Mouse (Mus musculus) liver, adult 2 months (tissue): Measurements from ENCODE around the gene Olfr735. TPM values are rescaled to one million over a fixed set of nuclear protein-coding genes. Genes with fewer than 3 reads are reported as not detected.

Experiments
- DNase-seq: peaks from one replicate; pipeline ENCODE4 v3.0.0-alpha.2; 2011; ENCODE audit warnings: low read depth, low spot score; ENCODE audit errors: extremely low read depth
- H3K27ac ChIP-seq: fragments of 200-500 bp; replicated peaks from 2 replicates; pipeline ENCODE4 v1.5.1; 2012; ENCODE audit warnings: low read depth, mild to moderate bottlenecking, control low read depth, inconsistent platforms, low read length; ENCODE audit not compliant: insufficient read depth
- H3K27me3 ChIP-seq: fragments of 200-500 bp; 2 replicates; pipeline ENCODE4 v1.6.1; 2012; ENCODE audit warnings: mild to moderate bottlenecking, moderate library complexity, low read length, inconsistent platforms; ENCODE audit not compliant: control insufficient read depth, insufficient read depth
- H3K36me3 ChIP-seq: fragments of 200-500 bp; 2 replicates; pipeline ENCODE4 v1.6.1; 2012; ENCODE audit warnings: low read length, inconsistent platforms; ENCODE audit not compliant: control insufficient read depth, insufficient read depth
- H3K4me1 ChIP-seq: fragments of 200-500 bp; 2 replicates; pipeline ENCODE4 v1.6.1; 2011; ENCODE audit warnings: low read length; ENCODE audit not compliant: control insufficient read depth, insufficient read depth
- H3K4me3 ChIP-seq: fragments of 200-500 bp; 2 replicates; pipeline ENCODE4 v1.5.1; 2011; ENCODE audit warnings: low read depth, mild to moderate bottlenecking, control low read depth, low read length, moderate library complexity; ENCODE audit not compliant: insufficient read depth
- H3K79me2 ChIP-seq: fragments of 200-500 bp; 2 replicates; pipeline ENCODE4 v1.6.1; 2012; ENCODE audit warnings: inconsistent platforms, mild to moderate bottlenecking, low read length, moderate library complexity; ENCODE audit not compliant: control insufficient read depth, insufficient read depth
- H3K9ac ChIP-seq: fragments of 200-500 bp; 2 replicates; pipeline ENCODE4 v1.6.1; 2012; ENCODE audit warnings: low read depth, mild to moderate bottlenecking, control low read depth, inconsistent platforms, low read length
- CTCF ChIP-seq: fragments of 200-500 bp; IDR thresholded peaks from 2 replicates; pipeline ENCODE4 v1.5.1; 2011; ENCODE audit warnings: low read depth, low read length, control low read depth
- POLR2A ChIP-seq: fragments of 200-500 bp; IDR thresholded peaks from 2 replicates; pipeline ENCODE4 v1.6.1; 2011; ENCODE audit warnings: low read length, control low read depth; ENCODE audit not compliant: insufficient read depth; ENCODE audit errors: extremely low read depth
- WGBS: fragments of 180-500 bp; shearing (Covaris S2); methylation state at CpG from one replicate; pipeline ENCODE4 v1.1.7; 2018; 5-methylcytosine and 5-hydroxymethylcytosine counted together
- polyA plus RNA-seq: library from polyadenylated mRNA; depleted of rRNA; stranded (reverse); fragments of >200 nt; gene quantifications from 2 replicates; pipeline ENCODE4 v1.2.3, GENCODE M21; 2012; rRNA removed
- total RNA-seq: library from RNA; depleted of rRNA; stranded (reverse); fragments of >200 nt; gene quantifications from 2 replicates; pipeline ENCODE4 v1.2.3, GENCODE M21; 2014; rRNA removed

Olfr735 gene
- total RNA-seq = not detected in 2 replicates
- not detected in 2 replicates for polyA plus RNA-seq

- Histone ChIP-seq H3K36me3 (no peaks in the 10 kb centered on the region), H3K4me1 (no peaks in the 10 kb centered on the region), H3K27ac (no peak within 1 kb of the TSS), H3K4me3 (no peak within 1 kb of the TSS), H3K9ac (no peak within 1 kb of the TSS), H3K27me3 (no peaks in the 10 kb centered on the region), H3K79me2 (no peaks in the 10 kb centered on the region)
- WGBS = 87% methylated on average over 2 of the region's 2 CpGs
- DNase-seq = no peak
- no peak for TF ChIP-seq POLR2A
- TF ChIP-seq CTCF = no peak
These were observed at the start of gene Olfr735 for GRCm38 (mm10) chr14:50348796-50349195. Gene Olfr735 (minus strand): TSS chr14:50348872.

- H3K27me3 ChIP-seq = no peaks in the 10 kb centered on the region
- no peaks in the 10 kb centered on the region for H3K36me3 ChIP-seq
- no peak within 1 kb of the TSS for H3K27ac ChIP-seq
- H3K9ac ChIP-seq = no peak within 1 kb of the TSS
- DNase-seq = no peak
- 82% methylated on average over 2 of the region's 2 CpGs for WGBS
- no peaks in the 10 kb centered on the region for H3K4me1 ChIP-seq
- TF ChIP-seq CTCF (no peak), POLR2A (no peak)
- H3K79me2 ChIP-seq = no peaks in the 10 kb centered on the region
- no peak within 1 kb of the TSS for H3K4me3 ChIP-seq
These were observed 32.2 kb upstream of the Olfr735 start, which contains the start of gene Olfr736 for GRCm38 (mm10) chr14:50380863-50381262. Gene Olfr736 (plus strand): TSS chr14:50381163.

- no peak overlapping the region for H3K9ac ChIP-seq
- no peak overlapping the region for H3K4me3 ChIP-seq
- DNase-seq = peak; percentile 72
- H3K79me2 ChIP-seq = no peaks in the 10 kb centered on the region
- WGBS = 15% methylated on average over 2 of the region's 2 CpGs
- H3K27me3 ChIP-seq = no peaks in the 10 kb centered on the region
- H3K36me3 ChIP-seq = no peaks in the 10 kb centered on the region
- no peak overlapping the region for H3K27ac ChIP-seq
- TF ChIP-seq POLR2A = no peak
- peaks cover 3% of the 10 kb centered on the region; the same call in 1 of the 2 replicates for H3K4me1 ChIP-seq
These were observed 14.9 kb upstream of the Olfr735 start for GRCm38 (mm10) chr14:50363561-50363960.

GRCm38 (mm10) chr14:50360480-50360879, 11.8 kb upstream of the Olfr735 start:
- WGBS = 42% methylated on average over 3 of the region's 3 CpGs
- no peaks in the 10 kb centered on the region for H3K27me3 ChIP-seq
- no peak overlapping the region for H3K27ac ChIP-seq
- H3K9ac ChIP-seq = no peak overlapping the region
- peak; percentile 77 for DNase-seq
- H3K4me1 ChIP-seq = peaks cover 6% of the 10 kb centered on the region; the same call in 1 of the 2 replicates
- H3K79me2 ChIP-seq = no peaks in the 10 kb centered on the region
- TF ChIP-seq POLR2A (no peak), CTCF (no peak)
- H3K4me3 ChIP-seq = no peak overlapping the region
- no peaks in the 10 kb centered on the region for H3K36me3 ChIP-seq

- 77% methylated on average over 2 of the region's 2 CpGs for WGBS
- TF ChIP-seq POLR2A = no peak
- no peak for TF ChIP-seq CTCF
- Histone ChIP-seq H3K4me1 (peaks cover 3% of the 10 kb centered on the region; the same call in 1 of the 2 replicates), H3K4me3 (no peak within 1 kb of the TSS), H3K9ac (no peak within 1 kb of the TSS), H3K79me2 (no peaks in the 10 kb centered on the region), H3K27ac (0 out of 2 replicates have a peak within 1 kb of the TSS, but pooled peaks have one; percentile 10), H3K27me3 (no peaks in the 10 kb centered on the region), H3K36me3 (no peaks in the 10 kb centered on the region)
- DNase-seq = peak; percentile 35
These were observed 8.9 kb upstream of the Olfr735 start, which contains the start of gene Tlr11 for GRCm38 (mm10) chr14:50357593-50357992. Gene Tlr11 (plus strand): TSS chr14:50357914.

GRCm38 (mm10) chr14:50356725-50357124, 8.1 kb upstream of the Olfr735 start:
- Histone ChIP-seq H3K79me2 (no peaks in the 10 kb centered on the region), H3K4me3 (no peak overlapping the region), H3K36me3 (no peaks in the 10 kb centered on the region), H3K4me1 (peaks cover 3% of the 10 kb centered on the region; the same call in 1 of the 2 replicates), H3K27me3 (no peaks in the 10 kb centered on the region), H3K9ac (no peak overlapping the region), H3K27ac (no peak overlapping the region)
- DNase-seq = peak; percentile 94
- 21% methylated on average over 2 of the region's 2 CpGs for WGBS
- TF ChIP-seq CTCF (no peak), POLR2A (no peak)
